Mouse (Mus musculus): ENCODE results near the gene Rapgefl1.

DNA sequence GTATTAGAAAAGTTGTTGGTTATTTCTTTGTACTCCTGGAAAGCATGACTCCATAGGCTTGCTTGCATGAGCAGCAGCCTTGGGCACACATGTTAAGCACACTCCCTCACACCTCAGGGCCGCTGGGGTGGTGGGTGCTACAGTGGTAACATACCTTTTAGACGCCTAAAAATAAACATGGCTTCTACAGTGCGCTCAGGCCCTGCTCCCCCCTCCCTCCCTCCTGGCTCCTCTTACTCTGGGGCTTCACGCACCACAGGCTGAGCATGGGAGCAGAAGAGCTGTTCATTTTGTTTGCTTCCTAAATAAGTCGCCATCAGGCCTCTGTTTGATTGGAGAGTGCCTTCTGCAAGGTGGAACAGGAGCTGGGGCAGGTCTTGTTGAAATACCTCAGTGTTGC lies 39.3 kb upstream of the Rapgefl1 start:
- TF ChIP-seq CTCF (IDR thresholded peaks at IDR 0.05; ENCODE audit: control insufficient read depth, insufficient read depth, insufficient replicate concordance, low read depth, low read length) (no peak), POLR2A (IDR thresholded peaks at IDR 0.05; ENCODE audit: control insufficient read depth, low read depth, low read length) (no peak)
